Mouse (Mus musculus): ENCODE measurements around the gene Rfx2.

DNA sequence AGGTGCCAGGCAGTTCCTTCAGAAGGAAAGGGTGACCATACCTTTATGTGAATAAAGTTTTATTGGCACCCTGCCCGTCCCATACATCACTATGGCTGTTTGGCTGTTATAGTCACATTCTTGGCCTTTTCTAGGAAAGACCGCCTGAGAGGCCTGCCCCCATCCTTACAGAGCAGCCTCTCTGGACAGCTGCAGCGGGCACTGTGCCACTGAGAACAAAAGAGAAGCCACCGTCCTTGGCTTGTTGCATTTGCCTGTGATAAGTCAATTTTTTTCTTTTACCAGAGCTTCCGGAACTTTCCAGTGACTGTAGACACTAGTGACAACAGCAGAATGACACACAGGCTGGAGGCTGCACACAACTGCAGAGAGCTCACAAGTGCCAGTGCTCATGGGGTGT lies 25.9 kb downstream of the Rfx2 start:
- no peak for TF ChIP-seq MYOD1 (IDR thresholded peaks at IDR 0.05; ENCODE audit: control insufficient read depth in 1 of 3, insufficient read length in 2 of 3, low read depth in 2 of 3)
- TF ChIP-seq CEBPB (IDR thresholded peaks at IDR 0.05; ENCODE audit: insufficient read depth, poor library complexity, severe bottlenecking) = no peak
- TF ChIP-seq TCF12 (IDR thresholded peaks at IDR 0.05; ENCODE audit: insufficient read depth, poor library complexity, severe bottlenecking) = no peak
- no peak for TF ChIP-seq USF1 (IDR thresholded peaks at IDR 0.05; ENCODE audit: low read depth)

All from myocyte (in vitro differentiated cells).